Mouse (Mus musculus) C2C12 (cell line): Measurements from ENCODE around the gene Rnf186.

Experiments used
- CEBPB ChIP-seq: IDR thresholded peaks from one replicate; pipeline ENCODE4 v1.6.1; 2011; ENCODE audit warnings: low read depth, mild to moderate bottlenecking, control low read depth, moderate library complexity
- CTCF ChIP-seq: IDR thresholded peaks from one replicate; pipeline ENCODE4 v1.5.1; 2011; ENCODE audit not compliant: control insufficient read depth, insufficient read depth, insufficient read length
- MAX ChIP-seq: IDR thresholded peaks from one replicate; pipeline ENCODE4 v1.6.1; 2011; ENCODE audit warnings: mild to moderate bottlenecking, control low read depth
- MYOD1 ChIP-seq: IDR thresholded peaks from one replicate; pipeline ENCODE4 v1.6.1; 2011; ENCODE audit warnings: low read depth; ENCODE audit not compliant: control insufficient read depth, insufficient read length
- MYOG ChIP-seq: IDR thresholded peaks from one replicate; pipeline ENCODE4 v1.6.1; 2011; ENCODE audit not compliant: control insufficient read depth, insufficient read length; ENCODE audit errors: extremely low read depth
- USF1 ChIP-seq: IDR thresholded peaks from one replicate; pipeline ENCODE4 v1.6.1; 2011; ENCODE audit warnings: low read depth, mild to moderate bottlenecking, control low read depth, moderate library complexity

DNA sequence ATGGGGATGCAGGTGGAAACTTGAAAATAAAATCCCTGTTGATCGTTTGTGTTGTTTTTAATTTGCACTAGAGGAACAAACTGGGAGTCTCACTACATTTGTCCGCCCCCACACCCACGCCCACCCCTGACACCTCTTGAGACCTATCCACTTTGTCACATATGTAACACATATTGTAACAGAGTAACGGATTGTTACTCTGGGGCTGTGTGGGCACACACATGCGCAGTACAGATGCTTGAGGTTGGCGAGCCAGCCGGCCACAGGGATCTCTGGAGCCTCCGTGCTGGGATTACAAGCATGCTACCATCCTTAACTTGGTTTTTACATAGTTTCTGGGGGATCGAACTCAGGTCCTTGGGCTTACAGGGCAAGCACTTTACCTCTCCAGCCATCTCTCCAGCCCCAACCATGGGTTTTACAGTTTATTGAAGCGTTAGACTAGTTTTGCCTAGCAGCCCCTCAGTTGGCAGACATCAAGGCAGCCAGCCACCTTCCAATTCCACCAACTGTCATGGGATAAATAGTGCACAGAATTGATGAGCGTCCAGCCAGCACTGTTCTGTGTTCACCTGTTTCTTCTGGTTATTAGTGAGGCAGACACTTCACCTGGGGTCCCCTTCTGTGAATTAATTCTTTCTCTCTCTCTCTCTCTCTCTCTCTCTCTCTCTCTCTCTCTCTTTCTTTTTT lies 32.3 kb upstream of the Rnf186 start:
- TF ChIP-seq USF1 = no peak
- no peak for TF ChIP-seq CTCF
- TF ChIP-seq MYOD1 = no peak
- TF ChIP-seq CEBPB = no peak
- no peak for TF ChIP-seq MAX
- TF ChIP-seq MYOG = no peak
